Mouse (Mus musculus) layer of hippocampus, adult 8-10 months (tissue): ENCODE measurements around the gene Tlr5. TPM values are rescaled to one million over a fixed set of nuclear protein-coding genes. Genes with fewer than 3 reads are reported as not detected.

Experiments used
- DNase-seq, 2 experiments: peaks; one replicate each; pipeline ENCODE4 v3.0.0; 2022; ENCODE audit warnings: low spot score in 2 of 2
- total RNA-seq, 4 experiments: library from RNA; stranded (reverse); gene quantifications; 2 replicates each; pipeline ENCODE4 v1.2.4; 2022

Gene Tlr5
- total RNA-seq = under 1 TPM; 0.18 to 0.55 (median 0.38) TPM

DNA sequence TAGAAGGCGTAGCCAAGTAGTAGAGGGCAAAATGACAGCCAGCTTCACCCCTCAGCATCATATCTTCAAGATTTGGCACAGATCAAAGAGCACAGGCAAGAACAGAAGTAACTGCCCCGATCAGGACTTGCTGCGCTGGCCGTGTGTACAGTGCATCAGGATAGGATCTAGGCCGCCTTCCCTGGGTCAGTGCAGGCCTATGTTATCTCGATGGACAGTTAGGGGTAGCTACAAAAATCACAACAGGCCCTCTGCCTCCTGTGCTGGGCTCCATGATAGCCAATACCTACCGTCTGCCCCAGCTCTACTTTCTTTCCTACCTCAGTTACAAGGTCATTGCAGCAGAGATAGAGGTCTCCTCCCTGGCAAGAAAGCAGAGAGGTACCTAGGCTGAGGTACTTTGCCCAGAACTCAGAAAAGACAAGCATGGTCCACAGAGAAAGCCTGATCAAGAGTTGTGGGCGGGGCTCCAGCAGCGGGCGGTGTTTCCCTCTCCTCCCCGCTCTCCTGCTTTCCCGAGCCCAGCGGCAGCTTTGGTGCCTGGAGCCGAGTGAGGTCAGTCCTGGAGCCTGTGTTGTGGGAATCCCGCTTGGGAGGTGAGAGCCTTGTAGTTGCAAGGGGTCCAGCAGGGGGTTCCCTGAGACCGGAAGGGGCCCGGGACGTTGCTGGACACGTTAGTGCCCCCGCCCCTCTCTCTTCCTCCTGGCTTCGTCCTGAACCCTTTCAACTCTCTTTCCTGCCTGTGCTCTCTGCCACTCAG lies at the start of gene Tlr5:
TSS of gene Tlr5 (plus strand) at position 502 of the 760 bp plus-strand sequence.
- DNase-seq = no peak

DNA sequence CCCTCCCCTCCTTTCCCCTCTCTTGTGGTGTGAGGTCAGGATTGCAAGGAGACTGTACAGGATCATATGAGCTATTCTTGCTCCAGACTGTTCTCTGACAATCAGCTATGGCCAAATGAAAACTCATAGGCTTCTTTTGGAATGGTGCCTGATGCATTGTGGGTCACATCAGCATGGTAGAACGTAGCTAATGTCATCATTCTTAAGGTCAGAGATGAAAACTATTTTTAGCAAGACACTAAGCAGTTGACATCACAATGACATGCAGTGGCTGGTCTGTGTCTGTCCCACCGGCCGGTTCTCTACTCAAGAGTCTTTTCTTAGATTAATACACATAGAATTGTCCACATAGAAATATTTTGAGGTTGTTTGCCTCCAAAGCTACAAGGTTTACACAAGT lies 48.9 kb upstream of the Tlr5 start:
- no peak for DNase-seq

DNA sequence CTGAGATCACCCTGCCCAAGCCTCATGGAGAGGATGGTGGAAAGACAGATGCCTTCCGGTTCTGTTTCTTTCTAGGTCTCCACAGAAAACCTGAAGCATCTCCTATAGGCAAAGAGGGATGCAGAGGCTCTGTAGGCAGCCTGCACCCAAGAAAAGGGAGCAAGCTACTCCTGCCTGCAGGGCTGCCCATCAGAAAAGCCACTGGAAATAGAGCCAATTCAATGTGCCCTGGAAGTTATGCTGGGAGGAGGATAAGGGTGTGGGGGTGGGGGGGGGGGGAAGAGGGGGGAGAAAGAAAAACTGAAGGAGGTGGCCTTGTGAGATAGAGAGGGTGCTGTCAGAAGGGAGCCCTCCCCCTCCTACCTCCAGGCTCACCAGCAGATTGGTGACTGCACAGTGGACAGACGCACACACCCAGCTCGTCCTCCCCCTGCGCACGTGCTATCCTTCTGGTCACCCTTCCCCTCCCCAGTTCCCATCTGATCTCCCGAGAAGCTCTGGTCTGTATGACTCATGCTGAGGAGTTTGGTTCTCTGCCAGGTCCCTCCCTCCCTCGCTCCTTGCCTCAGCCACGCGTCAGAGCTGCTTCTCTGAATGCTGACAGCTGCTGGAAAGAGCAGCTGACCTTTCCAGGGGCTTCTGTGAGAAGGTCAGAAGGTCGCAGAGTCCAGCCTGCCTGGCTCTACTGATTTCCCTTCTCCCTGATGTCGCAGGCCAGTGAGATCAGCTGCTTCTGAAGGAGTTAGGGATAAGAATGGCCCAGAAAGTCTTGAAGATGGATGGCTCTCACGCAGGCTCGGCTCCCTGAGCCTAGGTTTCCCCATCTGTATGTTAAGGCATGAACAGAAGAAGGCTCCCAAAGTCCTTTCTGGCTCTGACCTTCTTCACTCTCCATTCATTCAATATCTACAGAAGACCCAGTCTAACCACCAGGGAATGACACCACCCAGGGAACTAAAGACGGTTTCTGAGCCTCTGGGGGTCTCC lies 46.2 kb upstream of the Tlr5 start:
- DNase-seq = peak; percentile 84 to 85

DNA sequence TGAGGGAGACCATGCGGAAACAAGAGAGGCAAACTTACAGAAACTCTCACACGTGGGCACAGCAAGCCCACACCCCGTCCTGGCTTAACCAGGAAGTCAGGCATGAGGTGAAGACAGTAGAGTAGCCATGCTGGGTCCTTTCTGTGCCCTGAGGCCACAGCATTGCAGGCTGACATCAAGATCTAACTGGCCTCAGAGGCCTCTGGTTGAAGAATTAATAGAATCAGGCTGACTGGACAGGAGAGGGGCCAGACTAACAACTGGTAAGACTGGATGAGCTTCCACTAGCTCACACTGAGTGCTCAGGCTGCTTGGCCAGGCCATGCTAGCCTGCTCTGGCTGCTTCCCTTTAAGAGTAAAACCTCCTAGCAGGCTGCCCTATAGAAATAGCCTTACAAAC lies 45.5 kb upstream of the Tlr5 start:
- no peak for DNase-seq

DNA sequence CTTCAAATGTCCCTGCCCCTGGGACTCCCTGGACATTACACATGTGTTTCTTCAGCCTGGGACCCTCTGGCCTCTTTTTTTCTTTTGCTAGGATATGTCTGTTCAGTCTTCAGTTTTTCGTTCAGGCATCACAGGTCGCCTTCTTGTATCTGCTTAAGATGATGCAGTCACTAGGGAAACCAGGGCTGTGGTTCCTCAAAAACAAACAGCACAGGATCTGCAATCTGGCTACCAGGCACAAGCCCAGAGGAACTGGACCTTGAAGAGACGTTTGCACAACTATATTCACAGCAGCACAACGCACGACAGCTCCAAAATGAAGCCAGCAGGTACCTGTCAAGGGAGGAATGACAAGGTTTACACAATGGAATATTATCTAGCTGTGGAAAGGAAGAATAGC lies 45.0 kb upstream of the Tlr5 start:
- DNase-seq = no peak

DNA sequence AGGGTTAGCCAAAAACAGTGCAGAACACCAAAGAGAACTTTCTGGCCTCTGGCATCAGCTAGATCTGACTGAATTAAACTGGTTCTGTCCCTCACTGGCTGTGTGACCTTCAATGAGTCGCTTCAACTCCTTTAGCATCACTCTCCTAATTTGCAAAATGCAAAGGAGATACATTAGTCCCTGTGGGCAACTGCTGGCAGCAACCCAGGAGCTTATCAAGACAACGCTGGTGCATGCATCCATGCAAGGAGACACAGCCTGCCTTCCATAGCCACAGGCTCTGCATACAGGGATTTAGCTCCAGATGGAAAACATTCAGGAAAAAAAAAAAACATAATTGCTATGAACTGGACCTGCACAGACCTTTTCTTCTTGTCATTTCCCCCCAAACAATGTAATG lies 42.0 kb upstream of the Tlr5 start:
- no peak for DNase-seq

DNA sequence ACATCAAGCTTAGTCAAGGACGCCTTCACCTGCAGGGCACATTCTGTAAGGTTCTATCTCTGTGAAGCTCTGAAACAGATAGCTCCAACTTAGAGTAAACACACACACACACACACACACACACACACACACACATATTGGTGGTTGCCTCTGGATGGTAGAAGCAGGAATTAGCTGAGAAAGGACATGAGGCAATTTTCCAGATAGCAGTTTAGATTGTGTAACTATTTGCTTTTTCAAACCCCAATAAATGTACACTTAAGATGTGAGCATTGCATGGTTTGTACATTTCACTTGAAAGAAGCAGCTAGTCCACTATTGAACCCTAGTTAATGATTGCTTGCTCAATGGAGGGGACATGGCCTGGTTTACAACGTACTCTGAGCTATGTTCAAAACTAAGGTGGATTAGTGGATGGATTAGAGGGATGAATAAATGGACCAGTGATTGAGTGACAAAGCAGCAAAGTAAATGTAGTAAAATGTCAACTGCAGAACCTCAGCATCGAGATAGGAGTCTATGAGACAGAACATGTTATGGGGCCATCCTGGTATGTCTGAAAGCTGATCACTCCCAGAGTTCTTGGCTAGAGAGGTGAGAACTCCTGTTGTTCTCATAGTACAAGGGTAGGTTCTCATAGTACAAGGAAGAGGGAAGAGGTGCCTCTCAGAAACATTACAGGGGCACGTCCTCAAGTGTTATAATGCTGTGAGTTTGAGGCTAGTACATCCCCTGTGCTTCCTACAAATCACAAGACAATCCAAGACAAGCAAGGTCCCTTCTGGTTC lies 40.3 kb upstream of the Tlr5 start:
- no peak for DNase-seq

DNA sequence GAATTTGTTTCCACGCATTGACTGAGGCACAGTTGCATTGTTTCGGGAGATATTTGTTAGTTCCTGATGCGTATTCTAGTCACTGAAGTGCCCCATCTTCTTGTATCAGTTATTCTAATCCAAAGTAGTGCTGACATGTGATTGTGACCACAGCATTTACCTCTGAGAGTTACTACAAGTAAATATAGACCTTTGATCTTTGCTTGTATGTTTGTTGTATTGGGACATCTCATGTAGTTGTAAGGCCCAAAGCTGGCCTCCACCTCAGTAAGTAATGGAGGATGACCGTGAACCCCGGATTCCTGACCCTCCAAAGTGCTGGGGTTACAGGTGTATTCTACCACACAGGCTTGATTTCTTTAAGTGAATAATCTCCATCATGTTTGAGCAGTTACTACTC lies 38.4 kb upstream of the Tlr5 start:
- no peak for DNase-seq

DNA sequence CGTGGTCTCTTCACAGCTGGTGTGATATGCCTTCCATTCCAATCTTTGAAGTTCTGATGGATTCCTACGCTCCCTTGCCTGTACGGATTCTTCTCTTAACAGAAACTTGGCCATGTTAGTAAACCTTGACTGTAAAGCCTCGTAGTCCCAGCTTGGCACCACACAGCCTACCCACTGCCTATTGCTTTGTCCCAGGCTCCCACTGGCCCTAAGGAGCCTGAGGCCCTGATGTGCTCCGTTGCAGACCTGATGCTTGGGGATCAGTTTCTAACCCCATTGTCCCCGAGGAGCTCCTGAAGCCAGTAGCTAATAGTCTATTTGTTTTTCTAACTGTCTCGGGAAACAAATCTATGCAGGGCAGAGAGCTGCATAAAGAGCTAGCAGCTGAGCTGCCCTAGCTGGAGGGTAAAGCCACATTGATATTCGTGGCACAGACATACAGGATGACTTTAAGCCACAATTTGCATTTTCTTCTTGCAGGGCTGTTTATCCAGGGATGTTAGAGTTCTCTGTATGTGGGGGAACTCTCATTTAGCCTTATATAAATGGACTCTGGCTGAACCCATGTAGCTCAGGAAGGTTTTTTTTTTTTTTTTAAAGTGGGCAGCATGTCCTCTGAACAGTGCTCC lies 35.8 kb upstream of the Tlr5 start:
- DNase-seq = no peak

DNA sequence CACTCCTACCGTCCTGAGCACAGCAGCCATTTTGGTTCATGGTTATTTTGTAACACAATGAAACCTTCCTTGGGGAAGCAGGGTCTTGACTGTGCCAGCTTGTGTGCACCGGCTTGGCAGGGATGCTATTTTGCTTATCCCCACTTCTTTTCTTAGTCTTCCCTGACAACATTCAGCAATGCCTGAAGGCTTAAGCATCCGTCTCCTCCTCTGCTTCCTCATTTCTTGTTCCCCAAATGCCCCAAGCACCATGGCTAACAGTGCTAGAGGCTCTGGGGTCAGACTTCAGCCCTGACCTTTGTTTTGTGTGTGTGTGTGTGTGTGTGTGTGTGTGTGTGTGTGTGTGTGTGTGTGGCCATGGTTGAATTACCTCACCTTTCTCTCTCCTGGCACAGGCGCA lies 31.8 kb upstream of the Tlr5 start:
- no peak for DNase-seq

DNA sequence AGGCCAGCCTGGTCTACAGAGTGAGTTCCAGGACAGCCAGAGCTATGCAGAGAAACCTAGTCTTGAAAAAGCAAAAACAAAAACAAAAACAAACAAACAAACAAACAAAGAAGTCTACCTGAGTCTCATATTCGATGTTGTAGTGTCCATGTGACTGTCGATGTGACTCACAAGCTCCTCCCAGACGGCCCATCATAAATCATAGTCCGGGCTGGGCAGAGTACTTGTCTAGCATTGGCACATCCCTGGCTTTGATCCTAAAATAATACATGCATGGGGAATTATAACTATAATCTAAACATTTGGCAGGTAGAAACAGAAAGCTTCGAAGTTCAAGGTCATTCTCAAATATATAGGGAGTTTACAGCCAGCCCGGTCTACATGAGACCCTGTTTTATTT lies 28.1 kb upstream of the Tlr5 start:
- no peak for DNase-seq

DNA sequence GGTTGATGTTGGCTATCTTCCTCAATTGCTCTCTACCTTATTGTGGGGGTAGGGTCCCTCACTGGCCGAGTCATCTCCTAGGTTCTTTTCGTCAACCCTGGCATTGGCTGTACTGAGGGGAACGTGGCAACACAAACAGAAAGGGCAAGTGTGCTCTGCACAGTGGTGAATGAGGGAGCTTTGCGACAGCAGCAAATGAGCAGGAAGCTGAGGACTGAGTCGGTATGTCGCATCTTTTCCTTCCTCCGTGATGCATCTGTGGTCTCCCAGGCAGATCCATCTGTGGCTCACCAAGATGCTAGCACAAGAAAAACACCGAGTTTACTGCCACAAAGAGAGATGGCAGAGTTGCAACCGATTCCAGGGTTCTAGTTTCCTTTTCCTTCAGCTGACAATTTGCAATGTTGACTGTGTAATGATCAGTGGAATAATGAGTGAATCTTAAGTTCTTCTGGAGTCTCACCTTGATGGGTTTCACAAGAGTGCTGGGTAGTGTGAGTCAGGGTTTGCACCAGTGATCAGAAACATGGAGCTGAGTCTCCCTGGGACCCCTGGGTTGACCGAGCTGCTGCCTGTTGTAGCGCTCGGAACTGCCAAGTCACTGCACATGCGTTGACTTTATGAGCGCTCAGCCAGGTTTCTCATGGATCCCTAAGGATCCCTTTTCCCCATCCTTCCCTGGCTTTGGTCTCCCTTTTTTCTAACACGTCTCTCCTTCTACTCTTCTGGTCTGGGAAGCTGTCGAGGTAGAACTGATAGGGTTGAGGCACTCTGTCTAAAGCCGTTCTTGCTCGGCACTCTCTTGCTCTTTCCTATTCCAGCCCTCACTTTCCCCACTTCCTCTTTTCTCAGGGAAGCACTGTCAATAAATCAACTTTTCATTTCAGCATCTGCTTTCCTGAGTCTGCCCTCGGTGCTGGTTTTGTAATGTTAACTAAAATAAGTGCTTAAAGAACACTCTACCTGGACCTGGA lies 26.4 kb upstream of the Tlr5 start:
- DNase-seq = no peak

DNA sequence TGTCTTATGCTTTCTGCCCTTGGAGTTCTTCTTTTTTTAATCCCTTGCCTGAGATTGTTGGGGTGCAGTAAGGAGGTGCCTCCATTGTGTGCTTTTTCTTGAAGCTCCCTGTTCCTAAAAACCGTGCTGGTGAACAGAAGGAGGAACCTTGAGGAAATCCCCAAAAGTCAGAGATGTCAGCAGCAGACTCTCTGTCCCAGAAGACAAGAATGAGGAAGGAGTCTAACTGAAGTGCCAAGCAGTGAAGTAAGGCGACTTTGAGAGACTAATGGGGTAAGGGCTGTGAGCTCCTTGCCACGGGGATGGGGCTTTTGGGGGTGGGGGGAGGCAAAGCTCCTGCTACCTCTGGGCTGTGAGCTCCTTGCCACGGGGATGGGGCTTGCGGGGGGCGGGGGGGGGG lies 19.1 kb upstream of the Tlr5 start:
- DNase-seq = no peak

DNA sequence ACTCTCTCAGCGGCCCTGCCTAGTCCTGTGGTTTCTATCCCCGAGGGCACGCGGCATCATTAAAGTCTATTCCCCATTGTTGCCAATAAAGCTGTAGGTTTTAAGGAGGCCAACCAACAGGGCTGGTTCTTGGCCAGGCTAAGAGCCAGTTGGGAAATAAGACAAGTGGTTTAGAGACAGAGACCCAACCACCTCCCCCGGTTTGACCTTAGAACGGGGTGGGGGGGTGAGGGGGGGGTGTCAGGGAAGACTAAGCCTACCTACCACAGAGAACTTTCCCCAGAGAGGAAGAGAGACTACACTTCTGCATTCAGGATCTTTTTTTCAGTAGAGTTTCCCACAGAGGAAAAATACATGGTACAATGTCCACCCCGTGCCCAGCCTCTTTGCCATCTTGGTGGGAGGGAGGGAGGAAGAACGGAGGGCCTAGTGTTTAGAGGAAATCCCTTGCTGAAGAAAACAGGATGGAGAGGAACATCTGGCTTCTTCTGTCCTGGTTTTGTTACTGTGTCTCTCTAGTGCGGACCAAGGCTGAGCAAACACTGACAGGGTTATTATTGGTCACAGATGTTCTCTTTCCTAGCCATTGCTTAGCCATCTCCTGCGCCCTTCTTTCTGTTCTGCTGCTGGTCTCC lies 17.0 kb upstream of the Tlr5 start:
- DNase-seq = no peak

DNA sequence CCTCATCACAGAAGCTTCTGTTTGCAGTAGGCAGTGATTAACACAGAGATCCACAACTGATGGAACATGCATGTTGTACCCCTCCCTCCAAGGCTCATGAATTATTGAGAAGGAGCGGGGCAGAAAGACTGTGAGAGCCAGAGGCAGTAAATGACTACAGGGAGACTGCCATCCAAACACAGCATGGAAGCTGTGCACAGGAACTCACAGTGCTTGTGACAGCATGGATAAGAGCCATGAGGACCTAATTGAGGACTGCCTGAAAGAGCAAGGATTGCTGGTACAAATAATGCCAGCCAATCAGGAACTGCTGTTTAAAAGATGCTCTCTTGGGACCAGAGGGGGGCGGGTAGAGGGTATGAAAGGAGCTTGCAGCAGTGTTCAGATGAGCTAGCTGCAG lies 12.7 kb upstream of the Tlr5 start:
- DNase-seq = no peak

DNA sequence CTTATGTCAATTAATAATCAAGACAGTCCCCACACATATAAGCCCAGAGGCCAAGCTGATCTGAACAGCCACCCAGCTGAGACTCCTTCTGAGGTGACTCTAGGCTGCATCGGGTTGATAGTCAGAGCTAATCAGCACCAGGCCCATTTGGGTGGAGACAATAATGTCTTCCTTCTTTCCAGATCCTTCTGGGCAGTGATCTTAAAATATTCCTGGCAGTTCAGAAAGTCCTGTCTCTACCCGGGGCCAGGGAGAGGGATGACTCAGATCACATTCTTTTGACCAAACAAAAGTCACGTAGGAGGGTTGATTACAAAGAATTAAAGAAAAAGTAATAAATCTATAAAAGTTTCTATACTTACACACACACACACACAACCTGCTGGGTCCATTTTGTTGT lies 10.7 kb upstream of the Tlr5 start:
- DNase-seq = no peak

DNA sequence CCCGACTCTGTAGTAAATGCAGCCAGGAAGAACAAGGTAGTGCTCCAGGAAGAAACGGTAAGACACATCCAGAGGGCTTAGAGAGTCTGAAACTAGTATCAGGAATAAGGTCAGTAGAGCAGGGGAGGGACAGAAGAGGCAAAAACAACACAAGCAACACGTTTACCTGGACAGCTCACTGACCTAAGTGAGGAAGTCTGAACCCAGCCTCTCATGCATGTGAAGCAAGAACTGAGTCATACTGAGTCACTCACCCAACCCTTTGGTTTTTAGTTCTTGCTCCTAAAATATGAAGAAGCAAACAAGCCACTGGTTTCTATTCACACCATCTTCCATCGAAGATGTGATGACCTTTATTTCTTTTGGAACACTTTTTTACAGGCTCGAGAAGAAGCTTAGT lies 9.9 kb upstream of the Tlr5 start:
- DNase-seq = no peak

DNA sequence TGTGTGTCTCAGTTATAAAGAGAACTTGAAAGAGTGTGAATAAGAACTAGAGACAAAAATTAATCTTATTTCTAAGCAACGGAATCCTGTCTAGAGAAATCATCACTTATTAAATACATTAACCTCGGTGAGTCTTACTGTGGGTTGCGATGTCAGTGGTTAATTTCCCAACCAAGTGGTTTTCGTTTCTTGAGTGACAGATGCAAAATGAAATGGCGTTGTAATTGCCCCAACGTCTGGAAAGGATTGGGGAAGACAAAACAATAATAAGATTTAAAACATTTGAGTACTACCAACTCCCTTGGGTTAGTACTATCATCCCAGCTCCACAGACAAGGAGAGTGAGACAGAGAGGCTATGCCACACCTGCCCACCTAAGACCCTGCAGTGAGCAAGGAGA lies 9.0 kb upstream of the Tlr5 start:
- no peak for DNase-seq

DNA sequence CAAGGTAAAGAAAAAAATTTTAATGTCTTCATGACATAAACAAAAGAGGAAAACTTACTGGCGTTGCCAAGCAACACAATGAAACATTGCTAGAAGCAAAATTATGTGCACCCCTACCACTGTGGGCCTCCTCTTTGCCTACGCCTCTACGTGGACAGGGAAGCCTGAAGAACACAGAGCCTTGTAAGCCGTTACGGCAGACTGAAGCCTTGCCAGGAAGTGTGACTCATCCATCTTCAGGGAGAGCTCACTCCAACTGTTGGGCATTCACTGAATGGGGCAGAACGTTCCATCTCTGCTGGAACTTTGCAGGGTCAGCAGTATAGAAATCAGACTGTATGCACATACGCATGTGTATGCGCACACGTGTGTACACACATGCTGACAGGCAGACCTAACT lies 3.3 kb upstream of the Tlr5 start:
- DNase-seq = peak; percentile 40 to 66

DNA sequence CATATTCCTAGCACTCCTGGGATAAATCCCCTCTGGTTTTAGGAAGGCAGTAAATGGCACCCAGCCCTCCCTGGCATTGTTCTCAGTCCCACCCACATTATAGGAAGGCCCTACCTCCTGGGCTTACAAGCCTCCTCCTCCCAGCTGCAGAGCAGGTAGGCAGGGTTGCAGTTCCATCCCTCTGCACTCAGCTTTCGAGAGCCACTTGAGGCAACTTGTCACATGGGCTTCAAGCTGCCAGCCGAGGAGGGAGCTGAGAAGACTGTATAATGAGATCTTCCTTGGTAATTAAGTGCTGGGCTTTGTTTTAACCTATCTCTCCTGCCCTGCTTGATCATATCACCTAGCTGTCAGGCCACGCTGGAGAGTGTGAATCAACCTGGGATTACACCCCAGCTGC lies 1.4 kb upstream of the Tlr5 start:
- DNase-seq = no peak
